Mouse (Mus musculus) inflammation-experienced regulatory T-cells, adult 6 months (primary cell): ENCODE measurements at regions not wholly inside any gene's neighbourhood (a gene's known extent, or its start where the extent isn't known, plus 50 kb on each side); places are given as distances from the start of the nearest gene placed in this dataset.

Experiments
- ATAC-seq: one replicate; pipeline ENCODE4 v1.8.0; 2017

- peak; percentile 61 for ATAC-seq
These were observed 415.4 kb upstream of the Rag2 start for GRCm38 (mm10) chr2:101209136-101209535.

GRCm38 (mm10) chr2:101220759-101221158 lies 403.8 kb upstream of the Rag2 start:
- no peak for ATAC-seq

GRCm38 (mm10) chr2:101242983-101243382 lies 381.5 kb upstream of the Rag2 start:
- ATAC-seq, result no peak

- ATAC-seq, result no peak
These were observed 377.4 kb upstream of the Rag2 start for GRCm38 (mm10) chr2:101247133-101247532.

- no peak for ATAC-seq
These were observed 372.3 kb upstream of the Rag2 start for GRCm38 (mm10) chr2:101252228-101252627.

- ATAC-seq, result no peak
These were observed 368.1 kb upstream of the Rag2 start for GRCm38 (mm10) chr2:101256464-101256863.

GRCm38 (mm10) chr2:101263934-101264333 lies 360.6 kb upstream of the Rag2 start:
- ATAC-seq, result no peak

- ATAC-seq, result no peak
These were observed 357.7 kb upstream of the Rag2 start for GRCm38 (mm10) chr2:101266685-101267374.

- ATAC-seq, result no peak
These were observed 350.4 kb upstream of the Rag2 start for GRCm38 (mm10) chr2:101274045-101274664.

- ATAC-seq, result no peak
These were observed 339.6 kb upstream of the Rag2 start for GRCm38 (mm10) chr2:101284886-101285285.

- ATAC-seq, result no peak
These were observed 336.4 kb upstream of the Rag2 start for GRCm38 (mm10) chr2:101288119-101288518.

- ATAC-seq, result no peak
These were observed 335.4 kb upstream of the Rag2 start for GRCm38 (mm10) chr2:101289168-101289567.

- no peak for ATAC-seq
These were observed 333.8 kb upstream of the Rag2 start for GRCm38 (mm10) chr2:101290738-101291137.

GRCm38 (mm10) chr2:101295678-101296368 lies 328.7 kb upstream of the Rag2 start:
- ATAC-seq, result no peak

- ATAC-seq, result no peak
These were observed 328.2 kb upstream of the Rag2 start for GRCm38 (mm10) chr2:101296369-101296682.

GRCm38 (mm10) chr2:101296778-101297177 lies 327.7 kb upstream of the Rag2 start:
- ATAC-seq, result no peak

GRCm38 (mm10) chr2:101299126-101299525 lies 325.4 kb upstream of the Rag2 start:
- no peak for ATAC-seq

GRCm38 (mm10) chr2:101300106-101300505 lies 324.4 kb upstream of the Rag2 start:
- ATAC-seq, result no peak

- no peak for ATAC-seq
These were observed 303.1 kb upstream of the Rag2 start for GRCm38 (mm10) chr2:101321286-101321914.

GRCm38 (mm10) chr2:101356709-101357108 lies 267.8 kb upstream of the Rag2 start:
- ATAC-seq, result no peak

- no peak for ATAC-seq
These were observed 260.3 kb upstream of the Rag2 start for GRCm38 (mm10) chr2:101364256-101364655.

- no peak for ATAC-seq
These were observed 256.2 kb upstream of the Rag2 start for GRCm38 (mm10) chr2:101368278-101368677.

GRCm38 (mm10) chr2:101370991-101371736 lies 253.4 kb upstream of the Rag2 start:
- ATAC-seq, result no peak
